Mouse (Mus musculus) embryonic fibroblast, embryonic 13.5 days (primary cell): Measurements from ENCODE around the gene Magt1. TPM values are rescaled to one million over a fixed set of nuclear protein-coding genes. Genes with fewer than 3 reads are reported as not detected.
"Not testable (repeated sequence)": the region's sequence is repeated elsewhere in the genome, so short reads cannot be mapped to it uniquely, and the experiment has no call there.

Experiments used
- H3K27ac ChIP-seq: 2 replicates; pipeline ENCODE4 v1.5.1; 2012; ENCODE audit warnings: low read length, control low read depth, inconsistent platforms; ENCODE audit not compliant: insufficient read depth
- H3K4me1 ChIP-seq: 2 replicates; pipeline ENCODE4 v1.6.1; 2011; ENCODE audit warnings: low read length; ENCODE audit not compliant: control insufficient read depth, insufficient read depth
- H3K4me3 ChIP-seq: 2 replicates; pipeline ENCODE4 v1.5.1; 2011; ENCODE audit warnings: mild to moderate bottlenecking, control low read depth, low read length; ENCODE audit not compliant: insufficient read depth
- CTCF ChIP-seq: IDR thresholded peaks from 2 replicates; pipeline ENCODE4 v1.5.1; 2011; ENCODE audit warnings: mild to moderate bottlenecking, control low read depth, low read length, moderate library complexity, borderline replicate concordance; ENCODE audit not compliant: insufficient read depth
- POLR2A ChIP-seq: IDR thresholded peaks from 2 replicates; pipeline ENCODE4 v1.6.1; 2011; ENCODE audit warnings: low read depth, mild to moderate bottlenecking, control low read depth, low read length, moderate library complexity
- polyA plus RNA-seq: library from polyadenylated mRNA; stranded (reverse); fragments of >200 nt; gene quantifications from 2 replicates; pipeline ENCODE4 v1.2.4, GENCODE M21; 2011; ENCODE audit warnings: low read depth; ENCODE audit not compliant: missing spikeins, insufficient read length

The Magt1 gene
- polyA plus RNA-seq, 1 experiment, result 89.8 TPM

- TF ChIP-seq CTCF, result no peak
- no peak for TF ChIP-seq POLR2A
- Histone ChIP-seq H3K27ac (peak overlapping the region; percentile 88), H3K4me1 (0 out of 2 replicates have a peak, but pooled peaks cover 2% of the 10 kb centered on the region), H3K4me3 (peak overlapping the region; percentile 85)
Measured at GRCm38 (mm10) chrX:105927941-105928860, 83.5 kb downstream of the Magt1 start.

- TF ChIP-seq CTCF (no peak), POLR2A (no peak)
- no peak overlapping the region for H3K4me3 ChIP-seq
Measured at GRCm38 (mm10) chrX:105926121-105926735, 85.5 kb downstream of the Magt1 start.

GRCm38 (mm10) chrX:105924326-105925070 lies 87.2 kb downstream of the Magt1 start:
- H3K4me1 ChIP-seq, result 0 out of 2 replicates have a peak, but pooled peaks cover 2% of the 10 kb centered on the region
- TF ChIP-seq CTCF (no peak), POLR2A (no peak)
- no peak overlapping the region for H3K4me3 ChIP-seq
- no peak overlapping the region for H3K27ac ChIP-seq

More at GRCm38 (mm10) chrX:105926121-105926735, 85.5 kb downstream of the Magt1 start:
- no peak overlapping the region for H3K27ac ChIP-seq
- H3K4me1 ChIP-seq, result 0 out of 2 replicates have a peak, but pooled peaks cover 2% of the 10 kb centered on the region

- TF ChIP-seq CTCF, result no peak
- no peak for TF ChIP-seq POLR2A
- H3K27ac ChIP-seq, result no peak overlapping the region
- H3K4me3 ChIP-seq, result no peak overlapping the region
- 0 out of 2 replicates have a peak, but pooled peaks cover 2% of the 10 kb centered on the region for H3K4me1 ChIP-seq
Measured at GRCm38 (mm10) chrX:105923896-105924295, 87.8 kb downstream of the Magt1 start.

GRCm38 (mm10) chrX:105922986-105923385 lies 88.7 kb downstream of the Magt1 start:
- not testable (repeated sequence) for H3K27ac ChIP-seq, H3K4me1 ChIP-seq, H3K4me3 ChIP-seq

- 0 out of 2 replicates have a peak, but pooled peaks cover 2% of the 10 kb centered on the region for H3K4me1 ChIP-seq
- no peak overlapping the region for H3K27ac ChIP-seq
Measured at GRCm38 (mm10) chrX:105921421-105921820, 90.3 kb downstream of the Magt1 start.

More at GRCm38 (mm10) chrX:105921421-105921820, 90.3 kb downstream of the Magt1 start:
- TF ChIP-seq CTCF, result no peak
- no peak for TF ChIP-seq POLR2A
- H3K4me3 ChIP-seq, result no peak overlapping the region

Other genes with a start within 250 kb of the Magt1 start
- 0.40 and 0.95 TPM in 2 replicates for gene Fgf16, start 247.6 kb downstream of the Magt1 start, polyA plus RNA-seq
- 147 and 151 TPM in 2 replicates for gene Atrx, start 82.5 kb downstream of the Magt1 start, polyA plus RNA-seq
- 664 and 683 TPM in 2 replicates for gene Cox7b, start 3.8 kb upstream of the Magt1 start, polyA plus RNA-seq
- 25.2 and 26.7 TPM in 2 replicates for gene Atp7a, start 15.4 kb upstream of the Magt1 start, polyA plus RNA-seq
- gene Tlr13, start 131.3 kb upstream of the Magt1 start, polyA plus RNA-seq, result 0.62 and 0.63 TPM in 2 replicates
- gene Pgk1, start 175.2 kb upstream of the Magt1 start, polyA plus RNA-seq, result 464 and 561 TPM in 2 replicates
- 7.1 and 8.1 TPM in 2 replicates for gene Taf9b, start 209.3 kb upstream of the Magt1 start, polyA plus RNA-seq
- not detected in 2 replicates for gene Fnd3c2, start 243.5 kb upstream of the Magt1 start, polyA plus RNA-seq